Mouse (Mus musculus) lung, postnatal 0 days (tissue): ENCODE results near the gene Gm49355. TPM values are rescaled to one million over a fixed set of nuclear protein-coding genes. Genes with fewer than 3 reads are reported as not detected.

Experiments used
- ATAC-seq: fragments of 200-750 bp; cut with Nextera tagmentation; 2 replicates; pipeline ENCODE4 v1.8.0; 2017; ENCODE audit warnings: moderate library complexity
- DNase-seq: peaks from one replicate; pipeline ENCODE4 v3.0.0-alpha.2; 2016; ENCODE audit warnings: low spot score
- H3K27ac ChIP-seq: fragments of 300-500 bp; sonication (generic); 2 replicates; pipeline ENCODE4 v1.5.1; 2014; ENCODE audit warnings: antibody characterized with exemption, mild to moderate bottlenecking, low read length, mixed read lengths
- H3K27me3 ChIP-seq: fragments of 300-500 bp; sonication (generic); replicated peaks from 2 replicates; pipeline ENCODE4 v1.6.1; 2014; ENCODE audit warnings: low read length, mixed read lengths; ENCODE audit not compliant: insufficient read depth
- H3K36me3 ChIP-seq: fragments of 300-500 bp; sonication (generic); 2 replicates; pipeline ENCODE4 v1.6.1; 2014; ENCODE audit warnings: low read length, mixed read lengths; ENCODE audit not compliant: insufficient read depth
- H3K4me1 ChIP-seq: fragments of 300-500 bp; sonication (generic); 2 replicates; pipeline ENCODE4 v1.6.1; 2014; ENCODE audit warnings: antibody characterized with exemption, low read depth, low read length, mixed read lengths; ENCODE audit not compliant: insufficient read depth
- H3K4me2 ChIP-seq: fragments of 300-500 bp; sonication (generic); replicated peaks from 2 replicates; pipeline ENCODE4 v1.6.1; 2014; ENCODE audit warnings: low read depth, mild to moderate bottlenecking, low read length, moderate library complexity, mixed read lengths
- H3K4me3 ChIP-seq: fragments of 300-500 bp; sonication (generic); 2 replicates; pipeline ENCODE4 v1.5.1; 2014; ENCODE audit warnings: low read depth, low read length
- H3K9ac ChIP-seq: fragments of 300-500 bp; sonication (generic); replicated peaks from 2 replicates; pipeline ENCODE4 v1.6.1; 2014; ENCODE audit warnings: low read depth, mild to moderate bottlenecking
- H3K9me3 ChIP-seq: fragments of 300-500 bp; sonication (generic); 2 replicates; pipeline ENCODE4 v1.6.1; 2016; ENCODE audit warnings: low read length, mixed read lengths
- CTCF ChIP-seq: IDR thresholded peaks from 2 replicates; pipeline ENCODE4 v1.5.1; 2016; ENCODE audit warnings: antibody characterized with exemption, mild to moderate bottlenecking
- EP300 ChIP-seq: IDR thresholded peaks from 2 replicates; pipeline ENCODE4 v1.6.1; 2016; ENCODE audit warnings: antibody characterized with exemption, mild to moderate bottlenecking, control low read depth
- WGBS: fragments of 180-500 bp; shearing (Covaris S2); extraction: QIAGEN DNeasy Blood & Tissue Kit; methylation state at CpG from one replicate; pipeline ENCODE4 v1.1.7; 2014; 5-methylcytosine and 5-hydroxymethylcytosine counted together
- polyA plus RNA-seq: library from polyadenylated mRNA; unstranded; fragments of >200 nt; fragmentation: Nextera tagmentation; extraction: Ambion mirVana; gene quantifications from 2 replicates; pipeline ENCODE4 v1.2.1, GENCODE M21; 2015

Gene Gm49355
- polyA plus RNA-seq, 1 experiment from 2014 or later, result 0.20 TPM

GRCm38 (mm10) chr14:12350271-12350916 is 66.6 kb downstream of the Gm49355 start:
- H3K4me1 ChIP-seq, result no peaks in the 10 kb centered on the region
- no peaks in the 10 kb centered on the region for H3K36me3 ChIP-seq
- WGBS, result 10% methylated on average over 16 of the region's 16 CpGs
- H3K9me3 ChIP-seq, result no peaks in the 10 kb centered on the region
- no peak overlapping the region for H3K4me2 ChIP-seq
- H3K27ac ChIP-seq, result no peak overlapping the region
- TF ChIP-seq EP300, result no peak
- TF ChIP-seq CTCF, result no peak
- H3K9ac ChIP-seq, result no peak overlapping the region
- H3K27me3 ChIP-seq, result peaks cover 55% of the 10 kb centered on the region
- DNase-seq, result no peak
- no peak for ATAC-seq
- no peak overlapping the region for H3K4me3 ChIP-seq

Other genes with a start within 250 kb of the Gm49355 start
- 46.6 and 63.7 TPM in 2 replicates for gene 3830406C13Rik, start 197 bp downstream of the Gm49355 start, polyA plus RNA-seq
- gene Fezf2, start 64.2 kb downstream of the Gm49355 start, polyA plus RNA-seq, result not detected in 2 replicates